Mouse (Mus musculus) bone marrow macrophage, adult 2 months (primary cell): ENCODE measurements around the gene Nlrp4e.

ENCODE experiments used
- CTCF ChIP-seq: IDR thresholded peaks from 2 replicates; pipeline ENCODE4 v1.5.1; 2012; ENCODE audit warnings: low read depth, mild to moderate bottlenecking, low read length, moderate library complexity
- POLR2A ChIP-seq: IDR thresholded peaks from 2 replicates; pipeline ENCODE4 v1.6.1; 2012; ENCODE audit warnings: mild to moderate bottlenecking, low read depth, low read length, borderline replicate concordance

DNA sequence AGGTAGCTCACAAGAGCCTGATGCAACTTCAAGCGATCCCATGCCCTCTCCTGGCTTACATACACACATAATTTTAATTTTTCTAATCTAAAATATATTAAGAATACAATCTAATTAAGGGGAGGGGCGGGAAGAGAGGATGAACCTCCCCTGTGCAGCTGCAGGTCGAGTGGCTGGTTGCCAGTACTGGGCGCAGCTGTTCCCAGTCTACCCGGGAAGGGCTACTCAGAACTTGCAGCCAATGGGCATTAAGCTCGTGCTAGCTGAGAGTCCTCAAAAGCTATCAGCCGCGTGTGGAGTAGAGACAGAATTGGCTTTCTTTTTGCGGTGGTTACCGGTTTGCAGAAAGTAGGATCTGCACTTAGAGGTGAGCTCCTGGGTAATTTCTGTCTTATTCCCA, 84.6 kb downstream of the Nlrp4e start, which contains the start of gene Nlrp5:
- TF ChIP-seq POLR2A (no peak), CTCF (no peak)
